Mouse (Mus musculus) liver, embryonic 13.5 days (tissue): ENCODE results near the gene Dusp18. TPM values are rescaled to one million over a fixed set of nuclear protein-coding genes. Genes with fewer than 3 reads are reported as not detected.

Experiments used
- ATAC-seq: fragments of 200-750 bp; cut with Nextera tagmentation; 2 replicates; pipeline ENCODE4 v1.8.0; 2017; ENCODE audit warnings: low read depth, mild to moderate bottlenecking, moderate number of reproducible peaks, moderate library complexity
- DNase-seq: peaks from one replicate; pipeline ENCODE4 v3.0.0; 2022
- H3K27ac ChIP-seq: fragments of 300-500 bp; sonication (generic); 2 replicates; pipeline ENCODE4 v1.5.1; 2015; ENCODE audit warnings: moderate library complexity, mild to moderate bottlenecking, inconsistent platforms
- H3K27me3 ChIP-seq: fragments of 300-500 bp; sonication (generic); 2 replicates; pipeline ENCODE4 v1.6.1; 2015; ENCODE audit warnings: mild to moderate bottlenecking, inconsistent platforms
- H3K36me3 ChIP-seq: fragments of 300-500 bp; sonication (generic); 2 replicates; pipeline ENCODE4 v1.6.1; 2015; ENCODE audit warnings: mild to moderate bottlenecking, inconsistent platforms
- H3K4me1 ChIP-seq: fragments of 300-500 bp; sonication (generic); replicated peaks from 2 replicates; pipeline ENCODE4 v1.6.1; 2015; ENCODE audit warnings: inconsistent platforms
- H3K4me2 ChIP-seq: fragments of 300-500 bp; sonication (generic); 2 replicates; pipeline ENCODE4 v1.6.1; 2015; ENCODE audit warnings: inconsistent platforms, mild to moderate bottlenecking, moderate library complexity
- H3K4me3 ChIP-seq: fragments of 300-500 bp; sonication (generic); replicated peaks from 2 replicates; pipeline ENCODE4 v1.5.1; 2015; ENCODE audit warnings: mild to moderate bottlenecking, inconsistent platforms
- H3K9ac ChIP-seq: fragments of 300-500 bp; sonication (generic); 2 replicates; pipeline ENCODE4 v1.6.1; 2015; ENCODE audit warnings: mild to moderate bottlenecking, inconsistent platforms
- H3K9me3 ChIP-seq: fragments of 300-500 bp; sonication (generic); replicated peaks from 2 replicates; pipeline ENCODE4 v1.6.1; 2016; ENCODE audit warnings: inconsistent platforms
- WGBS: fragments of 180-500 bp; shearing (Covaris S2); methylation state at CpG from one replicate; pipeline ENCODE4 v1.1.7; 2015; ENCODE audit not compliant: insufficient replicate concordance; 5-methylcytosine and 5-hydroxymethylcytosine counted together
- polyA plus RNA-seq: library from polyadenylated mRNA; unstranded; fragments of >200 nt; fragmentation: Nextera tagmentation; extraction: Ambion mirVana; gene quantifications from 2 replicates; pipeline ENCODE4 v1.2.1, GENCODE M21; 2015

Dusp18 gene
- polyA plus RNA-seq = 0.43 and 0.48 TPM in 2 replicates

DNA sequence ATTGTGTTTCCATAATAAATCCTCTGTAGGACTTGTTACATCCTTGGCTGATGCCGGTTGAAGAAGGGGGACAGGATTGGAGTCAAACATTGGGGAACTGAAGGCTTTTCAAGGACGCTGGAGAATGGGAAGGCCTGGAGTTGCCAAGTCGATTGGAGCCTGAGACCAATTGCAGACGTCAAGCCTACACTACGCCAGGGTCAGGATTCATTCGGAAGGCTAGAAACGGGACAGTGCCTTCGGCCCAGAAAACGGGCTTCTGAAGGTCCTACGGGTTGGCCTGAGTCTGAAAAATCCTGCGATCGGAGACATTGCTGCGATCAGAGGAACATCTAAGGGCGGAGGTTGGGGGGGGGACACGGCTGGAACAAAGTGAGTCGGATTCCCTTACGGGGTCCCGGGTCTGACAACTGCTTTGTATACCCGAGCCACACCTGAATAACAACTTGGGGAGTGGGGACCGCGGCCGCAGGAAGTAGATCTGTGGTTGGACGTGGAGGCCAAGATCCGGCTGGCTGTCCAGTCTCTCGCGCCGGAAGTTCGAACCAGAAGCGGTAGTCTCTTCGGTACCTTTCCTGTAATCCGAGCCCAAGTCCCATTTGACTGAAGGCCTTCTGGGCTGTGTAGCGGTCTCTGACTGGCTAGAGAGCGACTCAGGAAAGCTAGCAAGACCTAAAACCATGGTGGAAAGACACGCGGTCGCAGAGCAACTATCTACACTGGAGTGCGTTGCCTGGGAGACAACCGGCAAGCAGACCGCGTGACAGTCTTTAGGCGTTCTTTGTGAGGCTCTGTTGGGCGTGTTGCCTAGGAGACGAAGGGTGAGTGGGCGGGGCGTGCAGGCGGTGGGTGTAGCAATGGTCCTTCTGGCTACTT lies at the start of gene Dusp18, which contains the start of gene 4921536K21Rik:
Gene Dusp18, plus strand, starts transcription at position 835 of the 876 bp plus-strand sequence.
Gene 4921536K21Rik, minus strand, starts transcription at position 693 of the 876 bp plus-strand sequence.
- Histone ChIP-seq H3K4me3 (peak within 1 kb of the TSS; percentile 55), H3K27me3 (peaks cover 5% of the 10 kb centered on the region), H3K4me1 (peaks cover 13% of the 10 kb centered on the region), H3K36me3 (no peaks in the 10 kb centered on the region), H3K4me2 (peak within 1 kb of the TSS; percentile 74), H3K9me3 (no peaks in the 10 kb centered on the region), H3K9ac (peak within 1 kb of the TSS; percentile 55), H3K27ac (no peak within 1 kb of the TSS)
- ATAC-seq (peak; percentile 95), DNase-seq (peak; percentile 88)
- WGBS = 6% methylated on average over 46 of the region's 46 CpGs

DNA sequence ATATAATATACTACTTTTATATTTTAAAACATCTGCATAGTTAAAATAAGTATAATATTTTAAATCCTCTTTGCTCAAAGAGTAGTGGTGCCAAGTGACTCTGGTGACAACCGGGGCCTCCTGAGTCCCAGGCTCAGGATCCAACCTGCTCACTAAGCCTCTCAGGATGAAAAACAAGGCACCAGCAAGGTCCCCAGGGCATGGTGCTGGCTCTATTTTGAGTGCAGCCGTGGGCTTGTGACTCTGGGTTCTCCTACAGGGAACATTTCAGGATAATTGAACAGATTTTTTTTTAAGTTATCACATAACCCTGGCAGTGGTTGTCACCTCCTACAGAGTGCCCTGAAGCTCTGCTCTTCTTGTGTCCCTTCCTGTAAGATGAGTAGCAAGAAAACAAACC lies 48.7 kb upstream of the Dusp18 start:
- Histone ChIP-seq H3K4me2 (no peak overlapping the region), H3K27ac (no peak overlapping the region), H3K9me3 (no peaks in the 10 kb centered on the region), H3K36me3 (no peaks in the 10 kb centered on the region), H3K27me3 (no peaks in the 10 kb centered on the region), H3K4me3 (no peak overlapping the region), H3K4me1 (no peaks in the 10 kb centered on the region), H3K9ac (no peak overlapping the region)
- no peak for ATAC-seq
- DNase-seq = no peak
- WGBS = 60% methylated on average over 2 of the region's 2 CpGs

DNA sequence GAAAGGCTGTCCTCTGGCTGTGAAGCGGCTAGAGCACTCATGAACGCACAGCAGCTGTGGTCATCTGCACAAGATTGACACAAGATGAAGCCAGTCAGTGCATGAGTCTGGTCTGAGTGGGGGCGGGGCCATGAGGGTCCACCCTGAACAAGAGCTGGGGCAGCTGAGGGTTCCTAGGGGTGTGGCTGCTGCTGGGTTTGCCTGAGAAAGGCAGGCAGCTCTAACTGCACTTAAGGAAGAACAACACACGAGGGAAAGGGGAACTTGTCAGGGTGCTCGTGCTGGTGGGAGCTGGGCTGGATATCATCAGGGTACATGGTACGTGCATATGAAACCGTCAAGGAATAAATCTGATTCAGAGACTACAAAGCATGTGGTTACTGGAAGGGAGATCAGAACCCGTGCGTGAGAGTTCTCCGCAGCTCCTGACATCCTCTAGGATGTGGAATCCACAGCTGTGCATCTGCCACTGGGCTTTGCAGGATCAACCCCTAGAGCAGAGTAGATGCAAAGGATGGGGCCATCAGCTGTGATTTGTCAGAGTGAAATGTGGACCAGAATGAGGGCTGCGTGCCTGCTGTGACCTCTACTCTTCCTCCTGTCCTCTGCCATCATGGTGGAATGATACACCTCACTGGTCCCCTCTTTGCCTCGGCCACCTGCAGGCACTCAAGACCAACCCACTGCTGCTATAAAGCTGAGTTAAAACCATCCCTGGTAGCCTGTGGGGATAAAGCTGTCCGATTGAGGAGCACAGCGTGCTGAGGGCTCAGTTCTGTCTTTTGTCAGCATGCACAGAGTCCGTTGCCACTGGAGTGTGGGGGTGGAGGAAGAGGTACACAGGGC lies 45.3 kb upstream of the Dusp18 start:
- no peaks in the 10 kb centered on the region for H3K27me3 ChIP-seq
- H3K4me2 ChIP-seq = no peak overlapping the region
- no peaks in the 10 kb centered on the region for H3K36me3 ChIP-seq
- H3K4me3 ChIP-seq = no peak overlapping the region
- ATAC-seq (no peak), DNase-seq (no peak)
- no peaks in the 10 kb centered on the region for H3K9me3 ChIP-seq
- WGBS = 58% methylated on average over 15 of the region's 15 CpGs
- H3K4me1 ChIP-seq = no peaks in the 10 kb centered on the region
- no peak overlapping the region for H3K9ac ChIP-seq
- no peak overlapping the region for H3K27ac ChIP-seq

DNA sequence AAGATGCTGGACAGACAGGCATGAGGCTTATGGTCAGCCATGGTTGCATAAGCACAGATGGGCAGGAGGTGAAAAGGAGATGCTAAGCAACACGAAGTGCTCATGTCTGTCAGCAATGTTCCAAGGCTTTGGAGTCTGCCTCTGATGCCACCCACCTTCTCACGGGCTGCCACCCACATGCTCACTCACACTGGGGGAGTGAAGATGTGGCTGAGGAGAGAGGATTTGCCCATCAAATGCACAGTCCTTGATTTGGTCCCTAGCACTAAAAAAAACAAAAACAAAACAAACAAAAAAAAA lies 44.8 kb upstream of the Dusp18 start:
- no peak overlapping the region for H3K9ac ChIP-seq
- ATAC-seq (no peak), DNase-seq (no peak)
- no peaks in the 10 kb centered on the region for H3K4me1 ChIP-seq
- WGBS = 64% methylated on average over 2 of the region's 2 CpGs
- H3K27me3 ChIP-seq = no peaks in the 10 kb centered on the region
- no peak overlapping the region for H3K27ac ChIP-seq
- no peak overlapping the region for H3K4me3 ChIP-seq
- H3K9me3 ChIP-seq = no peaks in the 10 kb centered on the region
- H3K4me2 ChIP-seq = no peak overlapping the region
- no peaks in the 10 kb centered on the region for H3K36me3 ChIP-seq

DNA sequence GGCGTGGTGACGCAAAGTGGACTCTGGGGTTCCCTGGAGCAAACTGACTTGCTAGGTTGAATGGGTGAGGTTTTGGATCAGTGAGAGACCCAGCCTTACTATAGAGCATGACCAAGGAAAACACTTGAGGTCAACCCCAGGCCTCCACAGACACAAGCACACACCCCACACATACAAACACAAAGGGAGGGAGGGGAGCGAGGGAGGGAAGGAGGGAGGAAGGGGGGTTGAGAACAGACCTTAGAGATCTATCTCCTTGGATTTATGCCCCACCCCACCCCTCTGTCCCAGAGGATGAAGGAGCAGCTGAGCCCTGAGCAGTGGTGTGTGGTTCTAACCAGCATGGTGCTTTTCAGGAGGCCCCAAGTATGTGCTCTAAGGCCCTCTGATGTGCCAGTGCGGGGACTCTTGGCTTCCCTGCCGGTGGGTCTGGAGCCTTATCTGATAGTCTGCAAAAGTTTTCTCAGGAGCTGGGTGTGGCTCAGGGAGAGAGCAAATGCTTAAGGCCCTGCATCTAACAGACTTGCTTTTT lies 44.2 kb upstream of the Dusp18 start:
- Histone ChIP-seq H3K27ac (no peak overlapping the region), H3K4me2 (no peak overlapping the region), H3K4me1 (no peaks in the 10 kb centered on the region), H3K9me3 (no peaks in the 10 kb centered on the region), H3K4me3 (no peak overlapping the region), H3K27me3 (no peaks in the 10 kb centered on the region), H3K9ac (no peak overlapping the region), H3K36me3 (no peaks in the 10 kb centered on the region)
- no peak for ATAC-seq
- no peak for DNase-seq
- WGBS = 42% methylated on average over 5 of the region's 5 CpGs

DNA sequence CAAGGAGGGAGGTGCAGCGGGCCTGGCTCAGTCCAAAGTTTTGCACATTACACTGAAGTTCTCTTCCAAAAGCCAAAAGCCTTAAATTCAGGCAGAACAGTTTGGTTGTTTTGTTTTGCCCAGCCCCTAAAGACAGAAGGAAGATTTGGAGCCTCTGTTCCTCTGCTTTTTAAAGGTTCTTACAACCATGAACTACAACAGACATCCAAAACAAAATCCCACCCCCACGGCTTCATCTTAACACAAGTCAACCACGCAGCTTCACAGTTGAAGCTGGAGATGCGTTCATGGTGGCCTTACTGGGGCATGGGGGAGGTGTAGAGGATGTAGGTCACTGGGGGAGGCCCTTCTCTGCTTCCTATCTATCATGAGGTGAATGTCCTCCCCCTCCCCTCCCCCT lies 43.2 kb upstream of the Dusp18 start:
- Histone ChIP-seq H3K36me3 (no peaks in the 10 kb centered on the region), H3K9me3 (no peaks in the 10 kb centered on the region), H3K4me3 (no peak overlapping the region), H3K27ac (no peak overlapping the region), H3K4me2 (no peak overlapping the region), H3K27me3 (no peaks in the 10 kb centered on the region), H3K9ac (no peak overlapping the region), H3K4me1 (no peaks in the 10 kb centered on the region)
- ATAC-seq (no peak), DNase-seq (no peak)
- WGBS = 60% methylated on average over 4 of the region's 4 CpGs

DNA sequence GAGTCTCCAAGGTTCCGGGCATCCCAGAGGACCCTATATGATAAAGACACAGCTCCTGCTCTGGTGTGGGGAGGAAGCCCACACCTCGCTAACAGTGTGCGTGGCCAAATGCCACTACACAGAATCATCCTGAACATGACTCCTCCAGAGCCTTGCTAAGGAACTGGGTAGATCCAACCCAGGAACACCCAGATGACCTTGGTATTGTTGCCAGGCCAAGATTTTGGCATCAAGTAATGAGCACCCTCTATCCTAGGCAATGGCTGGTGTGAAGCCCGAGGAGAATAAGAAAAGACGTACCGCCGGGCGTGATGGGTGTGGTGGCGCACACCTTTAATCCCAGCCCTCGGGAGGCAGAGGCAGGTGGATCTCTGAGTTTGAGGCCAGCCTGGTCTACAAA lies 42.0 kb upstream of the Dusp18 start:
- no peak for DNase-seq
- no peak overlapping the region for H3K4me2 ChIP-seq
- no peaks in the 10 kb centered on the region for H3K4me1 ChIP-seq
- H3K27ac ChIP-seq = no peak overlapping the region
- no peaks in the 10 kb centered on the region for H3K9me3 ChIP-seq
- H3K36me3 ChIP-seq = no peaks in the 10 kb centered on the region
- no peak overlapping the region for H3K4me3 ChIP-seq
- H3K9ac ChIP-seq = no peak overlapping the region
- ATAC-seq = no peak
- WGBS = 72% methylated on average over 10 of the region's 10 CpGs
- H3K27me3 ChIP-seq = no peaks in the 10 kb centered on the region

DNA sequence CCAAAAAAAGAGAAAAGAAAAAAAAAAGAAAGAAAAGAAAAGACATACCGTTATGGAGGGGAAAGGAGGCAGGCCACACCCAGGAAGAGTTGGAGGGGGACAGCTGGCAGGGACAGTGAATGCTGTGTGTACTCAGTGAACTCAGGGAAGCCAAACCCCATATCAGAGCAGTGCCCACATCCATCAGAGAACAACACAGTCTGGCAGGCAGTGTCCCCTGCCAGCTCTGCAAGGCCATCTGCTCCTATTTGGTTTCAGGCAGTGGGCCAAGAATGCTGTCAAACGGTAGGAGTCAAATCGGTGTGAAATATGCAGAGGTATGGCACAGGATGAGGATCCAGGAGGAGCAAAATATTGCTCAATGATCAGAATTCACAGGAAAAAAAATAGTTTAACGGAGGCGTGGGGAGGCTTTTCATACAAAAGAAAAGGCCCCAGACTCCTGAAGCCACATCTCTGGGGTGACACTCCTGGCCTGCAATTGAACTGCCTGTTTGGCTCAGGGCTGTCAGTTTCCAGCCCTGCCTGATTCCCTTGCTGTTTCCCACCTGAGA lies 41.5 kb upstream of the Dusp18 start:
- H3K4me3 ChIP-seq = no peak overlapping the region
- no peaks in the 10 kb centered on the region for H3K27me3 ChIP-seq
- no peak overlapping the region for H3K9ac ChIP-seq
- DNase-seq (no peak), ATAC-seq (no peak)
- 80% methylated on average over 5 of the region's 5 CpGs for WGBS
- H3K4me2 ChIP-seq = no peak overlapping the region
- H3K9me3 ChIP-seq = no peaks in the 10 kb centered on the region
- H3K27ac ChIP-seq = no peak overlapping the region
- H3K36me3 ChIP-seq = no peaks in the 10 kb centered on the region
- no peaks in the 10 kb centered on the region for H3K4me1 ChIP-seq

DNA sequence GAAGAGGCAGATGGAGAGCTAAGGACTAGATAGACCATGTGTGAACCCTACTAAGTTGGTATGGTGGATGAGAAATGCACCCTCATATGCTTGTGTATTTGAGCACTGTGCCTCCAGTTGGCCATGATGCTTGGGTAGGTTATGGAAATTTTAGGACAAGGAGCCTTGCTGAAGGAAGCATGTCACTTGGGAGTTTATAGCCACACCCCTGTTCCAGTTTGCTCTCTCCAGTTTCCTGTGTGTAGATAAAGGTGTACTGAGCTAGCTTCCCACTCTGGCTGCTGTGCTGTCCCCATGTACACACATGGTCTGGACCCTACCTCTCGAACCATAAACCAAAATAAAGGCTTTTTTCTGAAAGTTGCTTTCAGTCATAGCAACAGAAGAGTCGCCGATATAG lies 40.9 kb upstream of the Dusp18 start:
- WGBS = 71% methylated on average over 3 of the region's 3 CpGs
- no peaks in the 10 kb centered on the region for H3K9me3 ChIP-seq
- DNase-seq (no peak), ATAC-seq (no peak)
- H3K4me2 ChIP-seq = no peak overlapping the region
- no peak overlapping the region for H3K4me3 ChIP-seq
- no peaks in the 10 kb centered on the region for H3K36me3 ChIP-seq
- H3K9ac ChIP-seq = no peak overlapping the region
- H3K4me1 ChIP-seq = no peaks in the 10 kb centered on the region
- no peaks in the 10 kb centered on the region for H3K27me3 ChIP-seq
- H3K27ac ChIP-seq = no peak overlapping the region

DNA sequence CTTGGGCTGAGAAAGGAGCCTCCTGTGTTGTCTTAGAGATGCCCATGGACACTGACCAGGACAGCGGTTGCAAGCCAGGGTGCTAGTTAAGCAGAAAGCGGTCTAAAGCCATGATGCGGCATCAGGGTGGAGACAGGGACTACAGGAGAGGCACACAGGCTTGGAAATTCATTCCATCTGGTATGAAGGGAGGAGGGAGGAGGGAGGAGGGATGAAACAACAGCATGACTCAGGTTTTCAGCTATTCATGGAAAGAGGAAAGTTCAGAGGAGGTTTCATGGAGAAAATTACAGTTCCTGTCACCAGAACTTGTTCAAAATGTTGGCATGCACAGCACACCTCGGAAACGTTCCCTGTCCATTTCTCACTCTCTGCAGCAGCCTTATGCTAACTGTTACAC lies 39.2 kb upstream of the Dusp18 start:
- Histone ChIP-seq H3K9ac (no peak overlapping the region), H3K9me3 (no peaks in the 10 kb centered on the region), H3K4me1 (no peaks in the 10 kb centered on the region), H3K4me2 (no peak overlapping the region), H3K36me3 (no peaks in the 10 kb centered on the region), H3K27ac (no peak overlapping the region), H3K4me3 (no peak overlapping the region), H3K27me3 (no peaks in the 10 kb centered on the region)
- 80% methylated on average over 5 of the region's 5 CpGs for WGBS
- no peak for ATAC-seq
- DNase-seq = no peak

DNA sequence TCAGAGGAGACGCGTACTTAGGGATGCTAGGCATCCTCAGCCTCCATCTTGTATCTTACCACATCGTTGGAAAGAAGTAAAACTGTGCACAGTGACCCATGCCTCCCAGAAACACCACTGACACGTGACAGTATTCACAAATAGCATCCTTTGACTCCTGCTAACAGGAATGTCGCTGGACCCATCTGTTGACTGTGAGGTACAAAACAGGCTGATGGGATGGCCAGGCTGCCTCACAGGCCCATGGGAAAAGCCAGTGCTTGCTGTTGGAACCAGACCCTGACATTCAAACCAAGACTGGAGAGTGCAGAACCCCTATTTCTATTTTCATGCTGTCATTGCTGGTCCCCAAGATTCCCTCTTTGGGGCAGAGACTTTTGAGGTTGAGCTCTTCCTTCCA lies 37.1 kb upstream of the Dusp18 start:
- H3K4me2 ChIP-seq = no peak overlapping the region
- ATAC-seq (no peak), DNase-seq (no peak)
- H3K27ac ChIP-seq = no peak overlapping the region
- no peaks in the 10 kb centered on the region for H3K9me3 ChIP-seq
- H3K4me3 ChIP-seq = no peak overlapping the region
- 67% methylated on average over 5 of the region's 5 CpGs for whole genome bisulfite sequencing
- no peaks in the 10 kb centered on the region; the same call in 1 of the 2 replicates for H3K4me1 ChIP-seq
- H3K36me3 ChIP-seq = no peaks in the 10 kb centered on the region
- no peak overlapping the region for H3K9ac ChIP-seq
- peaks cover 12% of the 10 kb centered on the region for H3K27me3 ChIP-seq
